Mouse (Mus musculus): ENCODE results near the gene Esrrg.

GRCm38 (mm10) chr1:187707176-187707575, 98.6 kb downstream of the Esrrg start:
- no peak for TF ChIP-seq CTCF (IDR thresholded peaks at IDR 0.05; ENCODE audit: borderline replicate concordance, control insufficient read depth, extremely low read depth, insufficient read depth, low read length, poor library complexity)
- TF ChIP-seq POLR2A (IDR thresholded peaks at IDR 0.05; ENCODE audit: control insufficient read depth, extremely low read depth, insufficient read depth, low read length, poor library complexity) = no peak
